Mouse (Mus musculus): ENCODE results near the gene Cep68. TPM values are rescaled to one million over a fixed set of nuclear protein-coding genes. Genes with fewer than 3 reads are reported as not detected.

Gene Cep68
- polyA plus RNA-seq, 1 experiment from 2014 or later: 34.1 TPM

DNA sequence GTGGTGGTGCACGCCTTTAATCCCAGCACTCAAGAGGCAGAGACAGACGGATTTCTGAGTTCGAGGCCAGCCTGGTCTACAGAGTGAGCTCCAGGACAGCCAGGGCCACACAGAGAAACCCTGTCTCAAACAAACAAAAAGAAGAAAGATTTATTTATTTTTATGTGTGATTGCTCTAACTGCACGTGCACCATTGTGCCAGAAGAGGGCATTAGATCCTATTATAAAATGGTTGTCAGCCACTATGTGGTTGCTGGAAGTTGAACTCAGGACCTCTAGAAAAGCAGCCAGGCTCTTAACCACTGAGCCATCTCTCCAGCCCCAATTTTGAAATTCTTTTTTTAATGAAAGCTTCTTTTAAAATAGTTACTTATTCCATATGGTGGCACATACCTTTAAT lies 32.8 kb downstream of the Cep68 start:
- Histone ChIP-seq H3K27me3 (replicated peaks) (no peaks in the 10 kb centered on the region), H3K27ac (no peak overlapping the region), H3K4me3 (no peak overlapping the region), H3K9ac (no peak overlapping the region), H3K9me3 (no peaks in the 10 kb centered on the region), H3K36me3 (peaks cover 38% of the 10 kb centered on the region), H3K4me2 (replicated peaks) (no peak overlapping the region), H3K4me1 (no peaks in the 10 kb centered on the region)
- 88% methylated on average over 4 of the region's 4 CpGs for WGBS
- no peak for ATAC-seq (ENCODE audit: low FRiP score, low read depth)

GRCm38 (mm10) chr11:20214779-20215178 lies 34.5 kb downstream of the Cep68 start:
- H3K9me3 ChIP-seq: no peaks in the 10 kb centered on the region
- no peak for ATAC-seq (ENCODE audit: low FRiP score, low read depth)
- no peak overlapping the region for H3K27ac ChIP-seq
- peaks cover 34% of the 10 kb centered on the region for H3K36me3 ChIP-seq
- no peak overlapping the region for H3K9ac ChIP-seq
- H3K27me3 ChIP-seq (replicated peaks): no peaks in the 10 kb centered on the region
- H3K4me2 ChIP-seq (replicated peaks): no peak overlapping the region
- no peaks in the 10 kb centered on the region for H3K4me1 ChIP-seq
- H3K4me3 ChIP-seq: no peak overlapping the region
- WGBS: 96% methylated on average over 1 of the region's 1 CpGs

DNA sequence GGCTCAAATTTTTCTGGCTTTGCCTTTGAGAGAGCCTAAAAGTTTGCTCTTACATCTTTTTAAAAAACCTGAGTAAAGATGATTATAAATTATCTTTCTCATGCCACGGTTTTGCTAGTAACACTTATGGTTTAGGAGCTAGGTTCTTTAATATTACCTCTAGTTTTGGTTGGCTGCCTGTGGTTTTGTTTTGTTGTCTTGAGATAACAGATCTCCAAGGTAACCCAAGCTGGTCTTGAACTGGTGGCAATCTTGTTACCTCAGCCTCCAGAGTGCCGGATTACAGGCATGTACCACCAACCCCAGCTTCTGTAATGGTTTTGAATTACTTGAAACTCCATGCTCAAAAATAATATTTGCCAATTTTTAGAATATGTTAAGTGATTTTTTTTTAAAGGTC lies 37.4 kb downstream of the Cep68 start:
- Histone ChIP-seq H3K4me2 (replicated peaks) (no peak overlapping the region), H3K9me3 (no peaks in the 10 kb centered on the region), H3K27ac (no peak overlapping the region), H3K9ac (no peak overlapping the region), H3K4me1 (no peaks in the 10 kb centered on the region), H3K36me3 (peaks cover 9% of the 10 kb centered on the region), H3K27me3 (replicated peaks) (no peaks in the 10 kb centered on the region), H3K4me3 (no peak overlapping the region)
- 85% methylated on average over 2 of the region's 2 CpGs for WGBS
- ATAC-seq (ENCODE audit: low FRiP score, low read depth): no peak

GRCm38 (mm10) chr11:20207589-20207988 lies 41.6 kb downstream of the Cep68 start:
- Histone ChIP-seq H3K36me3 (no peaks in the 10 kb centered on the region), H3K4me1 (peaks cover 18% of the 10 kb centered on the region), H3K4me2 (replicated peaks) (no peak overlapping the region), H3K27me3 (replicated peaks) (no peaks in the 10 kb centered on the region), H3K9ac (no peak overlapping the region), H3K9me3 (no peaks in the 10 kb centered on the region), H3K4me3 (no peak overlapping the region), H3K27ac (no peak overlapping the region)
- ATAC-seq (ENCODE audit: low FRiP score, low read depth): no peak
- 95% methylated on average over 2 of the region's 2 CpGs for WGBS

- H3K36me3 ChIP-seq: no peaks in the 10 kb centered on the region
- WGBS: 81% methylated on average over 2 of the region's 2 CpGs
- H3K4me1 ChIP-seq: peaks cover 22% of the 10 kb centered on the region
- H3K4me2 ChIP-seq (replicated peaks): no peak overlapping the region
- H3K9me3 ChIP-seq: no peaks in the 10 kb centered on the region
- H3K27ac ChIP-seq: no peak overlapping the region
- H3K4me3 ChIP-seq: no peak overlapping the region
- H3K27me3 ChIP-seq (replicated peaks): no peaks in the 10 kb centered on the region
- no peak overlapping the region for H3K9ac ChIP-seq
- ATAC-seq (ENCODE audit: low FRiP score, low read depth): no peak
Observed at GRCm38 (mm10) chr11:20206626-20207223, 42.5 kb downstream of the Cep68 start.

GRCm38 (mm10) chr11:20205538-20205937 lies 43.7 kb downstream of the Cep68 start:
- Histone ChIP-seq H3K4me1 (peaks cover 22% of the 10 kb centered on the region), H3K27ac (no peak overlapping the region), H3K36me3 (no peaks in the 10 kb centered on the region), H3K4me3 (no peak overlapping the region), H3K4me2 (replicated peaks) (no peak overlapping the region), H3K9ac (no peak overlapping the region), H3K9me3 (no peaks in the 10 kb centered on the region), H3K27me3 (replicated peaks) (no peaks in the 10 kb centered on the region)
- 84% methylated on average over 4 of the region's 4 CpGs for WGBS
- no peak for ATAC-seq (ENCODE audit: low FRiP score, low read depth)

GRCm38 (mm10) chr11:20204870-20205446 lies 44.3 kb downstream of the Cep68 start:
- no peak overlapping the region for H3K4me3 ChIP-seq
- no peak overlapping the region for H3K9ac ChIP-seq
- no peak overlapping the region for H3K4me2 ChIP-seq (replicated peaks)
- no peaks in the 10 kb centered on the region for H3K36me3 ChIP-seq
- no peak overlapping the region for H3K27ac ChIP-seq
- H3K4me1 ChIP-seq: peaks cover 22% of the 10 kb centered on the region
- 82% methylated on average over 9 of the region's 9 CpGs for WGBS
- no peaks in the 10 kb centered on the region for H3K27me3 ChIP-seq (replicated peaks)
- H3K9me3 ChIP-seq: no peaks in the 10 kb centered on the region
- ATAC-seq (ENCODE audit: low FRiP score, low read depth): no peak

DNA sequence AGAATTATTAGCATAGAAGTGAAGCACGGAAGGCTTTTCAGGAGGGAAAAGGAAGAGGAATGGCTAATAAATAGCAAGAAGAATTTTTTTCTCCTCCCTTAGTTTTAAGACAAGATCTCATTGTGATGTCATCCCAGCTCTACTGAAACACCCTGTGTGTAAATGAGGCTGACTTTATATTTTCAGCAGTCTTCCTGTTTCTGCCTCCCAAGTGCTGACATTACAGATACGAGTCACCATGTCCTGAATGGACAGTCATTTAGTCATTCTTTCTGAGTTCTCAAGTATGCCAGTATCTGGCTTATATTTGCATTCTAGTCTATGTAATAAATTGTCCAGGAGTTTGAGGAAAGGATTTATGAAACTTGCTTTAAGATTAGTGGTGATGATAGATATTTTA lies 44.9 kb downstream of the Cep68 start:
- Histone ChIP-seq H3K27me3 (replicated peaks) (no peaks in the 10 kb centered on the region), H3K4me3 (no peak overlapping the region), H3K27ac (no peak overlapping the region), H3K4me1 (peaks cover 22% of the 10 kb centered on the region), H3K9me3 (no peaks in the 10 kb centered on the region), H3K36me3 (no peaks in the 10 kb centered on the region), H3K9ac (no peak overlapping the region), H3K4me2 (replicated peaks) (no peak overlapping the region)
- WGBS: 88% methylated on average over 2 of the region's 2 CpGs
- no peak for ATAC-seq (ENCODE audit: low FRiP score, low read depth)

- Histone ChIP-seq H3K27ac (no peak overlapping the region), H3K4me1 (peaks cover 22% of the 10 kb centered on the region), H3K27me3 (replicated peaks) (no peaks in the 10 kb centered on the region), H3K4me3 (peak overlapping the region; percentile 96), H3K4me2 (replicated peaks) (peak overlapping the region; percentile 75), H3K9me3 (no peaks in the 10 kb centered on the region), H3K9ac (peak overlapping the region; percentile 97), H3K36me3 (no peaks in the 10 kb centered on the region)
- WGBS: 61% methylated on average over 7 of the region's 7 CpGs
- ATAC-seq (ENCODE audit: low FRiP score, low read depth): no peak
Observed at GRCm38 (mm10) chr11:20202299-20203011, 46.8 kb downstream of the Cep68 start.

DNA sequence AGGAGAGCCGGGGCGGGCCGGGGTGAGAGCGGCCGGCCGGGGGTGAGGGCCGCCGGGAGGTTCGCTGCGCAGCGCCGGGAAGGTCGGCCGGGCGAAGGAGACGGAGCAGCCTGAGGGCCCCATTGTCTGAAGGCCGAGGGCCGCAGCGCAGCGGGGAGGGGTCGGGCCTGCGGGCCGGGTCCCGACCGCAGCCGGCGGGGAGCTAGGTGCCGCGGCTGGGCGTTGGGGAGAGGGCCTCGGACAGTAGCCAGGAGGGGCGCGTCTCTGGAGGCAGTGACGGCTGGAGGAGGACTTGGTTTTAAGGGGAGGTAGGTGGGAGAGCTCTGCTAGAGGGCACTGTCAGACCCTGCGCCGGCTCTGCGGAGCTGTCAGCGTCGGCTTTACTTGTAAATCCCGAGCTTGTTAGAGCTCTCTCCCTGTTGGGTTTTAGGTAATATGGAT lies 47.5 kb downstream of the Cep68 start:
- ATAC-seq (ENCODE audit: low FRiP score, low read depth): peak; percentile 31
- under 1% methylated on average over 40 of the region's 40 CpGs for WGBS
- Histone ChIP-seq H3K36me3 (no peaks in the 10 kb centered on the region), H3K4me2 (replicated peaks) (peak overlapping the region; percentile 75), H3K27me3 (replicated peaks) (no peaks in the 10 kb centered on the region), H3K9me3 (no peaks in the 10 kb centered on the region), H3K9ac (peak overlapping the region; percentile 97), H3K27ac (peak overlapping the region; percentile 97), H3K4me3 (peak overlapping the region; percentile 96), H3K4me1 (peaks cover 22% of the 10 kb centered on the region)

- Histone ChIP-seq H3K27ac (peak within 1 kb of the TSS; percentile 97), H3K27me3 (replicated peaks) (no peaks in the 10 kb centered on the region), H3K4me3 (peak within 1 kb of the TSS; percentile 96), H3K4me1 (peaks cover 19% of the 10 kb centered on the region), H3K9ac (peak within 1 kb of the TSS; percentile 97), H3K9me3 (no peaks in the 10 kb centered on the region), H3K36me3 (no peaks in the 10 kb centered on the region), H3K4me2 (replicated peaks) (peak within 1 kb of the TSS; percentile 75)
- WGBS: under 1% methylated on average over 54 of the region's 54 CpGs
- peak; percentile 99 for ATAC-seq (ENCODE audit: low FRiP score, low read depth)
Observed at GRCm38 (mm10) chr11:20200713-20201575, 48.3 kb downstream of the Cep68 start, which contains the start of gene Rab1a. TSS of gene Rab1a (plus strand) at chr11:20201432.
